Mouse (Mus musculus): Measurements from ENCODE around the gene Syt1. TPM values are rescaled to one million over a fixed set of nuclear protein-coding genes. Genes with fewer than 3 reads are reported as not detected.

Syt1 gene
- total RNA-seq, 1 experiment from 2014 or later, result not detected

DNA sequence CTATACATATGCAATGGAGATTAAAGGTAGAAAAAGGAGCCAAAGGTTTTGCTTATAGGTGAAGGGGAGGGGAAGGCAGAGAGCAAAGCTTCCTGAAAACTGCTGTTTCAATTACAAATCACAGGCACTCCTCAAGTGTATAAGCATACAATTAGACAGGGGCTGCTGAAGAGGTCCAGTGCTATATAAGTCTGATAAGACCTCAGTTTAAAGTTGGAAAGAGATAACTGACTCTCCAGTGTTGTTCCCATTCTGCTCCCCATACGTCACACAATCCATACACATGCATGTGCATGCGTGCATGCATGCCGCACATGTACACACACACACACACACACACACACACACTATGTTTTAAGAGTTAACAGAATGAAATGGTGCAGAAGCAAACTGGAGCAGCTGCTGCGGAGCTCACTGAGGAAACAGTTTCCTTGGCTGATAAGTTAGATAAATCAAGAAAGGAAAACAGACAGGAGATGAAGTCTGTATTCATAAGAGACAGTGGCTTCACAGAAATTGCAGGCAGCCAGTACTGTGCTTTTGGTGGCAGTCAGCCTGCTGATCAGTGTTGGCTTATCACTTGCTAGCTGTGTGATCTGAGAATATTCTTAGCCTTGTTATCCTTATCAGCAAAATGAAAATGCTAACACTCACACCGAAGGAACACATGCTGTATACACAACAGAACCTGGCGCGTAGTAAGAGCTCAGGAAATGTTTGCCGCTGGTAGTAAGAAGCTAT, 408.9 kb downstream of the Syt1 start:
- no peak for ATAC-seq (ENCODE audit: extremely low read depth, insufficient number of reproducible peaks, low FRiP score, poor library complexity, severe bottlenecking)

DNA sequence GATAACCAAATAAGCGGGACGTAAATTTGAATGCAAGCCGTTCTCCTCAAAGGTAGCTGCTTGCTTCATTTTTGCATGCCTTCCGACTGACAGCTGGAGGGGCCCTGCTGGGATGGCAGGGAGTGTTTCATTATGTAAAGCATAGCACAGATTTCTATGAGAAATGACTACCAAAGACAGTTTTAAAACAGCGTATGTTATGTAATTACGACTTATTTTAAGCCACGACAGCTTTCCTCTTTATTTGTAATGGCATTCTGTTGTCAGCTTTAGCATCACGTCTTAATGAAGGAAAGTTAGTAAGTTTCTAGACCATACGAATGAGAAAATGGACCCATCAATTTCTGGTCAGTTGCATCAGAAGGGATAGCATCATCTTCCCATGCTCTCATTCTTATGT, 410.1 kb downstream of the Syt1 start:
- ATAC-seq (ENCODE audit: extremely low read depth, insufficient number of reproducible peaks, low FRiP score, poor library complexity, severe bottlenecking), result no peak

DNA sequence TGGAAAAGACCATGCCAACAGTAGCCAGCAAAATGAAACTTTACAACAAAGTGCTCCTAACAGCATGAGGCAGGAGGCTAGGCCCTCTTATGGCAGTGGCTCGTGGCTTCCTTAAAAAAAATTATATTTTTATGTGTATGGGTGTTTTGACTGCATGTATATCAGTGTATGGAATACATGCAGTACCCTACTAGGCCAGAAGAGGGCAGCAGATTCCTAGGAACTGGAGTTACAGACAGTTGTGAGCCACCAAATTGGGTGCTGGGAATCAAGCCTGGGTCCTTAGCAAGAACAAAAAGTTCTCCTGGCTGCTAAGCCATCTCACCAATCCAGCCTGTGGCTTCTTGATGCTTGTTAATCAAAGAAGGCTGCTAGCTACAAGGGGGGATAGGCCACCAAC, 413.4 kb downstream of the Syt1 start:
- ATAC-seq (ENCODE audit: extremely low read depth, insufficient number of reproducible peaks, low FRiP score, poor library complexity, severe bottlenecking), result no peak

GRCm38 (mm10) chr10:108596162-108596927, 414.4 kb downstream of the Syt1 start:
- ATAC-seq (ENCODE audit: extremely low read depth, insufficient number of reproducible peaks, low FRiP score, poor library complexity, severe bottlenecking), result no peak

GRCm38 (mm10) chr10:108589355-108589754, 421.4 kb downstream of the Syt1 start:
- ATAC-seq (ENCODE audit: extremely low read depth, insufficient number of reproducible peaks, low FRiP score, poor library complexity, severe bottlenecking), result no peak

DNA sequence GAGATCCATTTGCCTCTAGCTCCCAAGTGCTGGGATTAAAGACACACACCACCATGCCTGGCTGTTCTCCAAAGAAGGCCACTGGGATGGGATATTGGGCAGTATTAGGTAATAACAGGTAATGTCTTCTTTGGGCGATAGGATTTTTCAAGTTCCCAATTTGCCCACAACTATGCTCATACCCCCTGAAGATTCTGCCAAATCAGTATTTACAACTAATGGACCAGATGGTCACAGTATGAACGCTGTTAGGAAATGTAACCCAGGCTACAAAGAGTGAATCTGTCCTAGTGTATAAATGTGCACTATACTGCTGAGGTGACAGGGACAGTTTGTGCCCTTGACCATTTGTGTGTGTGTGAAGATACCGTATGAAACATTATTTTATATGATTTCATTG, 421.9 kb downstream of the Syt1 start:
- ATAC-seq (ENCODE audit: extremely low read depth, insufficient number of reproducible peaks, low FRiP score, poor library complexity, severe bottlenecking), result no peak

DNA sequence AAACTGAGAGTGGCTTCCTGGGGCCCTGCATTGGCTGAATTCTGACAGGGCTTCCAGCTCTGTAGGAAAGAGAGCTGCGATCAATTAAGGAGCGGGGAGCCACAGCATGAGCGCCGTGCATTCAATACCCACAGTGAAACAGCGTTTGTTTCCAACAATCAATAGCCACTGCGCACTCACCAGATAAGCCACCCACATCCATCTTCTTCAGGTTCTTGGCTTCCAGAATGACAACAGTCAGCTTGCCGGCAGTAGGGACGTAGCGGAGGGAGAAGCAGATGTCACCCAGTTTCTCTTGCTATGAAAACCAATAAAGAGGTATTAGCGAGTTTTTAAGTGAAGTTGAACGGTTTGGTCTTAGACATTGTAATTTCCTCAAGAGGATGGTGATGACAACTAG, 427.1 kb downstream of the Syt1 start:
- ATAC-seq (ENCODE audit: extremely low read depth, insufficient number of reproducible peaks, low FRiP score, poor library complexity, severe bottlenecking), result no peak

DNA sequence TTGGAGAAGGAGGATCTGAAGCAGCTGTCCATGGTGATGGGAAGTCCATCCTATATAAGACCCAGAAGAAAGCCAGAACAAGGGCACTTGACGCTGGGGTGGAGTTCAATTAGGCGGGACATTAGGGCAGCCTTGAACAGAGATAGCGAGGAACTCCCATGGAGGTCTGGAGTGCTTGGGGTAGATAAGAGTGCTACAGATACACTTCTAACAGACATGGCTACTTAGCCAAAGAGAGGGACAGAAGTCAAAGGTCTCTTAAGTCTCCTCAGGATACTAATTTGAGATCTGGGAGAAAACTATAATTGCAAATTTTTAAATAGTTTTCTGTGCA, 428.4 kb downstream of the Syt1 start:
- ATAC-seq (ENCODE audit: extremely low read depth, insufficient number of reproducible peaks, low FRiP score, poor library complexity, severe bottlenecking), result no peak

DNA sequence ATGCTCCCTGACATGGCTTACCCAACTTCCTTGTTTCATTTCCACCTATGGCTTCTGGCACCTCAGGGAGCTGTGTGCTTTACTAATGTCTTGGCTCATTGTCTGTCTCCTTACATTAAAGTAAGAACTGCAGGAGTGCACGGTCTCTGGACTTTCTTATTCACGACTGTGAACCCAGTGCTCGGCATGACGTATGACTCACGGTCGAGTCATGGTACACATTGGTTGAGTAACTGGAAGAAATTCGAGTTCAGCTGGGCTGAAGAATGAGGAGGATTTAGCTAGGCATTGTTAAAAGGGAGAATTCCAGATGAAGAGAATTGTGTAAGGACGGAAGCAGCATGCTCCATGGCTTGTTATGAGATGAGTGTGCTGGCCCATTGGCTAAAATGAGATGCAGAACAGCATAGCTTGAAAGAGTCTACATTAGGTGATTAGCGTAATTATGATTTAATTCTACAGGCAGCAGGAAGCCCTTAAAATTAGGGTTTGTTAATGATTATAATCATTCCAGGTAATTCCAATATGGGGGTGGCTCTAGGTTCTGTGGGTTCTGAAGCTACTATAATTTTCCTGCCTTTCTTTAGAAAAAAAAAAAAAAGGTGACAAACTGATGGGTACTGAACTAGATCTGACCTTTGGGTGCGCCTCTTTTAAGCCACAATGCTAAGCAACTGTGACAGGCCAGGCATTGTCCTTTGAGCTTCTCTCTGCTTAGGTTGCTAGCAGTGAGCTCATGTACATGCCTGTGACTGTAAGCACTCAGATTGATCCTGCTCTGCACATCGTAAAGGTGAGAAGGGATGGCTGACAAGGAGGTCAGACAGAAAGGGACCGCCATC, 429.0 kb downstream of the Syt1 start:
- ATAC-seq (ENCODE audit: extremely low read depth, insufficient number of reproducible peaks, low FRiP score, poor library complexity, severe bottlenecking), result no peak

GRCm38 (mm10) chr10:108580786-108581420, 429.9 kb downstream of the Syt1 start:
- ATAC-seq (ENCODE audit: extremely low read depth, insufficient number of reproducible peaks, low FRiP score, poor library complexity, severe bottlenecking), result no peak

GRCm38 (mm10) chr10:108579396-108579795, 431.4 kb downstream of the Syt1 start:
- no peak for ATAC-seq (ENCODE audit: extremely low read depth, insufficient number of reproducible peaks, low FRiP score, poor library complexity, severe bottlenecking)

- ATAC-seq (ENCODE audit: extremely low read depth, insufficient number of reproducible peaks, low FRiP score, poor library complexity, severe bottlenecking), result no peak
Measured at GRCm38 (mm10) chr10:108577611-108578010, 433.2 kb downstream of the Syt1 start.

GRCm38 (mm10) chr10:108572764-108573163, 438.0 kb downstream of the Syt1 start:
- no peak for ATAC-seq (ENCODE audit: extremely low read depth, insufficient number of reproducible peaks, low FRiP score, poor library complexity, severe bottlenecking)

- ATAC-seq (ENCODE audit: extremely low read depth, insufficient number of reproducible peaks, low FRiP score, poor library complexity, severe bottlenecking), result no peak
Measured at GRCm38 (mm10) chr10:108571104-108571503, 439.7 kb downstream of the Syt1 start.

DNA sequence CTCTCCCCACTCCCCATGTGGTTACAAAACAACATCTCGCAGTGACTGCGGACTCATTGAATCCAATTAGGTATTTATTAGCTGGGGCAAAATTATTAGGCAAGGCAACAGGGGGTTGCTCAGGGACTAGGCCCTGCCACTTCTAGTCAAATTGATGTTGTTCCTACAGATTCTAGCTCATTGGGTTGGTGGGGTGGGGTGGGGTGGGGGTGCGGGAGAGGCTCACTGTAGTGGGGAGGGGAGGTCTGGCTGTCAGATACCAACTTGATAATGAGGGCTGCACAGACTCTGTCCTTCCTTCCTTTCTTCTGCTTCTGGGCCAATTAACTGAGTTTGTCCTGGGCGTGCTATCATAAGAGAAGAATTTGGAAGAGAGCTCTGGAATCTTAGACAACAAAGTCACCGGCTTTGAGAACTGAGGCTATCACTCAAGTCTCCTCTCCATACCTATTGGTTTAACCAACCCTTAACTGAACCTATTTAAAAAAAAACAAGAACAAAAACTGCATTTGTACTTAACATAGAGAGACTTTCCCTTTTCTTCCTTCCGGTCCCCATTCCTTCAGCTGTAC, 441.1 kb downstream of the Syt1 start:
- ATAC-seq (ENCODE audit: extremely low read depth, insufficient number of reproducible peaks, low FRiP score, poor library complexity, severe bottlenecking), result no peak

GRCm38 (mm10) chr10:108568925-108569324, 441.9 kb downstream of the Syt1 start:
- no peak for ATAC-seq (ENCODE audit: extremely low read depth, insufficient number of reproducible peaks, low FRiP score, poor library complexity, severe bottlenecking)

DNA sequence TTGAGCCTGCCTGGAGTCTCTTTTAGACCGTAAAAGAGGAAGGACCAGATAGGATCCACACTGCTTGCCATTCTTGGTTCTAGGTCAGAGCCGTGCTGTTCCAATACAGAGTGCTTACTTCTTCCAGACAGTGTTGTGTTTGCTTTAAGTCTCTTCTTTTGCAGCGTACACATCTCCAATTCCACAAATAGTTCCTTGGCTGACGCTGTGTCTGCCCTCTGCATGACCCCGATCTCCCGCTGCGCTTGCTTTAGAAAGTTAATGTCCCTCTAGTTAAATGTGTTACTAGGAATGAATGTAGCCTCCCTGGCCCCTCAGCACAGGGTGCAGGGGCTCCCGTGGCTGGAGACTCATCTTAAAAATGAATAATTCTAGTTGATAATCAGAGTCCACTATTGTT, 442.6 kb downstream of the Syt1 start:
- ATAC-seq (ENCODE audit: extremely low read depth, insufficient number of reproducible peaks, low FRiP score, poor library complexity, severe bottlenecking), result no peak

- ATAC-seq (ENCODE audit: extremely low read depth, insufficient number of reproducible peaks, low FRiP score, poor library complexity, severe bottlenecking), result no peak
Measured at GRCm38 (mm10) chr10:108567456-108567855, 443.3 kb downstream of the Syt1 start.

DNA sequence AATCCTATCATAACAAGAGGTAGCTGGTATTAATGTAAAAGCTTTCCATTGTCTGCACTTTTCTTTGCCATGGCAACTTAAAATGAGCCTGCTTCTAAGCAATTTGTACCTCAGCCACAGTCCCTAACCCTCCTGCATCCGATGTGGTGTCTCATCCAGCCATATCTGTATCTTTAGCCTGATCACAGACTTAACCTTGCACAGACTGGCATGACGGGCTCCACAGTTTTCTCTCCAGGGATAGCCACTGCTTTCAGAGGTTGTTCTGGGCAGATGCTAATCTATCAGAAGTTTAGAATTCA, 451.2 kb downstream of the Syt1 start:
- no peak for ATAC-seq (ENCODE audit: extremely low read depth, insufficient number of reproducible peaks, low FRiP score, poor library complexity, severe bottlenecking)
